In the genomic region with DNA sequence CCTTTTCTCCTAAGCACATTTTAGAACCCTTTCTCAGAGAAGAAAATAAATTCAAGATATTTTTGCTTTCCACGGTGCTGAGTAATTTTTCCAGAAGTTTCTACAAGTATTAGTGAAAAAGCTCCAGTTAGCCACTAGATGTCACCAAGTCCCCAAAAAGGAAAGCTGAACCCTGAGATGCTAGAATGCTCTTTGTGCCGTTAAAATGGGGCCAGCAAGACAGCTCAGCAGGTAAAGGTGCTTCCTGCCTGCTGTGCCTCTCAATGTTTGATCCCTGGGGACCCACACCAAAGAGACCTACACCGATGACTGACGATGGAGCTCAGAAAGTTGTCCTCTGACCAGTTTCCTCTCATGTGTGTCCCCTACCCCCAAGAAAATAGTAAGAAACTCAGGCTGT, we compare ENCODE assay signal across 9 mouse cellular contexts. TPM values are rescaled to one million over a fixed set of nuclear protein-coding genes. Genes with fewer than 3 reads are reported as not detected.
DNase-seq lines count a peak whose midpoint lies in the region; ATAC-seq and TF ChIP-seq lines count a peak whose summit lies in the region.
"Had no signal": no experiment of that assay in that cellular context is flagged by ENCODE, and none has a peak within 500 bp of the region (broad histone marks: within the 10 kb centered on the region; RNA-seq: fewer than 3 reads in every experiment).

No protein-coding gene starts in this region.

- peak; percentile 43 for DNase-seq in kidney, adult 2 months
- peak; percentile 71 for DNase-seq in CD4-positive, CD25-positive, alpha-beta regulatory T cell, adult 2 months (ENCODE audit: low read depth, low spot score)
- DNase-seq in MN1 (ENCODE audit: low spot score): peak; percentile 37
- DNase-seq in kidney, postnatal 4 days: peak; percentile 8 to 19
- DNase-seq in urinary bladder, postnatal 25 days (ENCODE audit: low spot score): no peak
- DNase-seq in layer of hippocampus, postnatal 10 days (ENCODE audit: low spot score in 2 of 2): no peak

- WGBS in kidney, adult 2 months: 5% methylated on average over 4 of the region's 4 CpGs
- WGBS in kidney, embryonic 16.5 days: 36% methylated on average over 4 of the region's 4 CpGs

- no peaks in the 10 kb centered on the region for H3K27me3 ChIP-seq in kidney, adult 2 months (replicated peaks; ENCODE audit: control insufficient read depth, insufficient read depth, low read length)
- no peaks in the 10 kb centered on the region; the same call in 1 of the 2 replicates for H3K27me3 ChIP-seq in kidney, embryonic 16.5 days (ENCODE audit: insufficient read depth, low read length)
- H3K27me3 ChIP-seq: heart, embryonic 15.5 days; megakaryocyte, embryonic 14.5 days had no signal

- no peak overlapping the region for H3K4me2 ChIP-seq in kidney, embryonic 16.5 days (replicated peaks; ENCODE audit: low read depth, low read length)
- H3K4me2 ChIP-seq: heart, embryonic 15.5 days had no signal

- no peak overlapping the region for H3K4me3 ChIP-seq in kidney, adult 2 months (ENCODE audit: insufficient read depth, low read depth, low read length)
- H3K4me3 ChIP-seq in kidney, embryonic 16.5 days (ENCODE audit: low read length): no peak overlapping the region
- H3K4me3 ChIP-seq: heart, embryonic 15.5 days; megakaryocyte, embryonic 14.5 days had no signal

- TF ChIP-seq CTCF in kidney, adult 2 months (conservative IDR thresholded peaks at IDR 0.05; ENCODE audit: insufficient read depth, insufficient read length, low read depth, low read length): peak; percentile 22; the same call in 1 of the 2 replicates

- H3K9ac ChIP-seq in kidney, embryonic 16.5 days (replicated peaks; ENCODE audit: low read length): no peak overlapping the region
- H3K9ac ChIP-seq: heart, embryonic 15.5 days had no signal

- no peak for ATAC-seq in kidney, embryonic 16.5 days (ENCODE audit: low FRiP score, low TSS enrichment)

- no peak overlapping the region for H3K27ac ChIP-seq in kidney, adult 2 months (ENCODE audit: insufficient read depth, low read depth, low read length)
- H3K27ac ChIP-seq in kidney, embryonic 16.5 days (ENCODE audit: low read length): no peak overlapping the region
- H3K27ac ChIP-seq: heart, embryonic 15.5 days had no signal

- H3K4me1 ChIP-seq in kidney, adult 2 months (ENCODE audit: control insufficient read depth, insufficient read depth, low read length): peaks cover 4% of the 10 kb centered on the region; the same call in 1 of the 2 replicates
- 0 out of 2 replicates have a peak, but pooled peaks cover 4% of the 10 kb centered on the region for H3K4me1 ChIP-seq in kidney, embryonic 16.5 days (ENCODE audit: insufficient read depth, low read length)
- H3K4me1 ChIP-seq: heart, embryonic 15.5 days had no signal

- H3K36me3 ChIP-seq in kidney, adult 2 months (ENCODE audit: control insufficient read depth, insufficient read depth, low read length): no peaks in the 10 kb centered on the region
- peaks cover 3% of the 10 kb centered on the region; the same call in 1 of the 2 replicates for H3K36me3 ChIP-seq in kidney, embryonic 16.5 days (ENCODE audit: insufficient read depth, low read length)
- H3K36me3 ChIP-seq: heart, embryonic 15.5 days had no signal

- TF ChIP-seq POLR2A in kidney, adult 2 months (IDR thresholded peaks at IDR 0.05; ENCODE audit: low read depth, low read length): no peak

- no peaks in the 10 kb centered on the region for H3K9me3 ChIP-seq in kidney, embryonic 16.5 days (ENCODE audit: low read length)
- H3K9me3 ChIP-seq: heart, embryonic 15.5 days; megakaryocyte, embryonic 14.5 days had no signal

RNA-seq across cellular contexts. Expression of gene Hnrnph2, which starts 8.5 kb away (rescaled TPM):
- 11.8 and 20.5 TPM in 2 replicates for polyA plus RNA-seq in kidney, adult 2 months (2012; rRNA removed)
- polyA plus RNA-seq in kidney, embryonic 16.5 days (2015; fragmentation: Nextera tagmentation; extraction: Ambion mirVana): 168 and 172 TPM in 2 replicates
- total RNA-seq in layer of hippocampus, postnatal 10 days (2021): 100 to 1,000 TPM; 128 to 133 TPM

RNA-seq across cellular contexts. Expression of gene Gla, which starts 8.5 kb away (rescaled TPM):
- 2.0 and 2.7 TPM in 2 replicates for polyA plus RNA-seq in kidney, adult 2 months (2012; rRNA removed)
- 5.2 and 7.0 TPM in 2 replicates for polyA plus RNA-seq in kidney, embryonic 16.5 days (2015; fragmentation: Nextera tagmentation; extraction: Ambion mirVana)
- 1 to 10 TPM; 6.9 to 7.8 TPM for total RNA-seq in layer of hippocampus, postnatal 10 days (2021)

RNA-seq across cellular contexts. Expression of gene Rpl36a, which starts 24.0 kb away (rescaled TPM):
- 142 and 219 TPM in 2 replicates for polyA plus RNA-seq in kidney, adult 2 months (2012; rRNA removed)
- polyA plus RNA-seq in kidney, embryonic 16.5 days (2015; fragmentation: Nextera tagmentation; extraction: Ambion mirVana): 332 and 341 TPM in 2 replicates
- total RNA-seq in layer of hippocampus, postnatal 10 days (2021): 100 to 1,000 TPM; 211 to 227 TPM

RNA-seq across cellular contexts. Expression of gene Btk, which starts 26.1 kb away (rescaled TPM):
- 0.29 and 0.70 TPM in 2 replicates for polyA plus RNA-seq in kidney, adult 2 months (2012; rRNA removed)
- 0.94 and 1.0 TPM in 2 replicates for polyA plus RNA-seq in kidney, embryonic 16.5 days (2015; fragmentation: Nextera tagmentation; extraction: Ambion mirVana)
- 1 to 10 TPM; 1.3 to 1.5 TPM for total RNA-seq in layer of hippocampus, postnatal 10 days (2021)

Comparison
In these comparisons a context has a peak if more than half of its experiments do, and no peak if none do; other contexts are left out.
1. DNase-seq: peak in kidney, adult 2 months (single experiment), CD4-positive, CD25-positive, alpha-beta regulatory T cell, adult 2 months (single experiment), MN1 (single experiment) and kidney, postnatal 4 days (2 of 2); none in urinary bladder, postnatal 25 days (single experiment) and layer of hippocampus, postnatal 10 days (0 of 2).